Mouse (Mus musculus) layer of hippocampus, postnatal 36 days (tissue): Measurements from ENCODE around the gene Zscan4d. TPM values are rescaled to one million over a fixed set of nuclear protein-coding genes. Genes with fewer than 3 reads are reported as not detected.
"Not testable (repeated sequence)": the region's sequence is repeated elsewhere in the genome, so short reads cannot be mapped to it uniquely, and the experiment has no call there.

Source experiments
- DNase-seq, 2 experiments: peaks; one replicate each; pipeline ENCODE4 v3.0.0; 2022
- total RNA-seq, 2 experiments: library from RNA; stranded (reverse); gene quantifications; 2 replicates each; pipeline ENCODE4 v1.2.3; 2021

Zscan4d gene
- not detected for total RNA-seq

DNA sequence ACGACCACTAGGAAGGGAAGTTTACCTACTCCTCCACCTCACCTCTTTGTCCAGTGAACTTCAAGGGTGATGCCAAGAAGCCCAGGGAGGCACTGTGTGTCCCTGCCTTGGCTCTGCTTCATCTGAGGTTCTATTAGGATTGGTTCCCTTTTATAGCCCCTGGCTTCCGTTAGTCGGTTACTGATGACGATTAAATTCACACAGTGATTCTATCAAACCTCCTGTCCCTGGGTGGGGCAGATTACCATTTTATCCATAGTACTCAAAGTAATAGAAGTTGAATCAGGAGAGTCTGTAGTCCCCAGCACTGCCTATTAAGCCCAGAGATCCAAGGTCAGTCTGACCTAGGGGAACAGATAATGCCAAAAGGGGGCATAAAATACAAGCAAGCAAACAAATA is at the start of gene Zscan4d:
TSS of gene Zscan4d (minus strand) at position 101 of the 400 bp plus-strand sequence.
- not testable (repeated sequence) for DNase-seq

DNA sequence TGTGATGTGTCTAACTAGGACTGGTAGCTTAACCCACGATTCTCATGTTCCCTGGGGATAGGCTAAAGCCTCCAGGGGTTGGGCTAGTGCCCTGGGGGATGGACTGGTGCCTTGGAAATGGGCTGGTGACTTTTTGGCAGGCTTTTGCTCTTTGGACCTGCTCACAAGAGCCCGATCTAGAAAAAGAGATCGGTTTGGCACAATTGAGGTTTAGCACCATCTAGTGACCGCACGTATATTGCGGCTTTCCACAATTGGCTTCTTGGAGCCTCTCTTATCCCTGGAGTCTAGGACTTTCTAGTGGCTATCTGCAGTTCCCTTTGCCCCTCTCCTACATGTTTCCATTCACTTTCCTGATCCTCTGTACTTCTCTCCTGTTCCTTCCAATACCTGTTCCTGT is 7.9 kb downstream of the Zscan4d start:
- DNase-seq, result not testable (repeated sequence)

Other genes with a start within 250 kb of the Zscan4d start
- gene Zscan4c, start 160.4 kb downstream of the Zscan4d start, total RNA-seq, result not detected
- gene Zscan4-ps1, start 96.5 kb downstream of the Zscan4d start, total RNA-seq, result not detected
- gene Zscan4e, start 144.5 kb upstream of the Zscan4d start, total RNA-seq, result not detected
- gene Zscan4f, start 231.8 kb upstream of the Zscan4d start, total RNA-seq, result not detected